Mouse (Mus musculus) brain, embryonic 14.5 days (tissue): ENCODE measurements around the gene Serpinb2.

Source experiments
- CTCF ChIP-seq: fragments of 200-500 bp; IDR thresholded peaks from 2 replicates; pipeline ENCODE4 v1.5.1; 2012; ENCODE audit warnings: inconsistent platforms, mild to moderate bottlenecking, moderate library complexity, borderline replicate concordance; ENCODE audit not compliant: insufficient read depth, insufficient read length; ENCODE audit errors: extremely low read depth
- POLR2A ChIP-seq: fragments of 200-500 bp; IDR thresholded peaks from 2 replicates; pipeline ENCODE4 v1.6.1; 2012; ENCODE audit warnings: mild to moderate bottlenecking, inconsistent platforms, borderline replicate concordance; ENCODE audit not compliant: poor library complexity, insufficient read depth, insufficient read length, severe bottlenecking; ENCODE audit errors: extremely low read depth

DNA sequence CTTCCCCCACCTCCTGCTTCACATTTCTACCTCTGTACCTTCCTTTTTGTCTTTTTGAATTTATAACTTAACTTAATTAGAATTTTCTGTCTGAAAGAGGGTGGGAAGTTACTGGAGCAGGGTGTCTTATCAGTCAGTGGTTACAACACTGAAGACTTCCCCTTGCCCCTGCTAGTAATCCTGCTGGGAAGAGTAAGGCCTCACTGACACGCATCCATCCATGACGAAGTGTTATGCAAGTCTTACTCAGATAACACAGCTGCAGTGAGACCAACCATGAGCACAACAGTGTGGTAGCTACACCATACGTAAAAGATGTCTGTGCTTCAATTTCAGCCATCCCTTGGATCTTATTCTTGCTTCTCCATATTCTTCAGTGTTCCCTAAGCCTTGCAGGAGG is 7.9 kb upstream of the Serpinb2 start:
- no peak for TF ChIP-seq POLR2A
- TF ChIP-seq CTCF = no peak
